24 mouse cellular contexts compared by ENCODE assay signal in the genomic region with DNA sequence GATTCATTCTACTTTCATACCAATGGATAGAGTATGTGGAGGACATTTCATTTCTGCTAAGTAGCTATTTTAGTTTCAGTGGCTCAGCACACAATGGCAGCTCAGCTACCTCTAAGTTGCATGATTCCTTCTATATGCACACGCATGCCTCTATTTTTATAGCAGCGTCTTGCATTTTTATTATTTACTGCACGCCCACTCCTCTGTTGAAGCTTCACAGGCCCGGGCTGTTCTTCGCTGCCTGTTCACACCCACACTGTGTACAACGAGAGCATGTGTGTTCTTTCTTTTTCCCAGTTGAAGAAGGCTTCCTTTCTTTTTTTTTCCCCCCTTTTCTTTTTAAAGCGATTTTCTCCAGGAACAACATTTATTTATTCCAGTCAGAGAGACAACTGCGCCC.
DNase-seq lines count a peak whose midpoint lies in the region; ATAC-seq lines count a peak whose summit lies in the region.
"Had no signal": no experiment of that assay in that cellular context is flagged by ENCODE, and none has a peak within 500 bp of the region (broad histone marks: within the 10 kb centered on the region; RNA-seq: fewer than 3 reads in every experiment).

No protein-coding gene starts in this region.

- no peak overlapping the region for H3K27ac ChIP-seq in forebrain, embryonic 12.5 days
- H3K27ac ChIP-seq: embryonic facial prominence, embryonic 12.5 days; forebrain, embryonic 15.5 days; gastrocnemius, adult 2 months; heart, embryonic 13.5 days; hindbrain, embryonic 15.5 days; kidney, embryonic 15.5 days; limb, embryonic 15.5 days; liver, embryonic 15.5 days; macrophage; stomach, embryonic 15.5 days had no signal

- peak; percentile 55 for DNase-seq in right cerebral cortex, adult 18-20 months
- DNase-seq in right cerebral cortex, postnatal 4 days = no peak
- peak; percentile 64 for DNase-seq in layer of hippocampus, adult 9-11 months
- peak; percentile 26 to 44 for DNase-seq in right cerebral cortex, adult 2 months (ENCODE audit: low spot score in 2 of 2)
- no peak for DNase-seq in urinary bladder, postnatal 10 days (ENCODE audit: low spot score)
- DNase-seq: adrenal gland, adult 2 months; cerebellum, postnatal 10 days; gastrocnemius, adult 2 months; heart, postnatal 4 days; kidney, postnatal 4 days; retina, postnatal 1 day had no signal

- H3K4me2 ChIP-seq in forebrain, embryonic 12.5 days = no peak overlapping the region
- H3K4me2 ChIP-seq: embryonic facial prominence, embryonic 12.5 days; forebrain, embryonic 15.5 days; heart, embryonic 13.5 days; hindbrain, embryonic 15.5 days; kidney, embryonic 15.5 days; limb, embryonic 15.5 days; liver, embryonic 15.5 days; midbrain, embryonic 11.5 days; stomach, embryonic 15.5 days had no signal

- no peak overlapping the region for H3K4me3 ChIP-seq in forebrain, embryonic 12.5 days (replicated peaks)
- H3K4me3 ChIP-seq: embryonic facial prominence, embryonic 12.5 days; erythroblast, embryonic 14.5 days; forebrain, embryonic 15.5 days; gastrocnemius, adult 2 months; heart, embryonic 13.5 days; hindbrain, embryonic 15.5 days; kidney, embryonic 15.5 days; limb, embryonic 15.5 days; liver, embryonic 15.5 days; stomach, embryonic 15.5 days had no signal

- H3K27me3 ChIP-seq in forebrain, embryonic 12.5 days = no peaks in the 10 kb centered on the region
- H3K27me3 ChIP-seq: embryonic facial prominence, embryonic 12.5 days; forebrain, embryonic 15.5 days; heart, embryonic 13.5 days; hindbrain, embryonic 15.5 days; kidney, embryonic 15.5 days; limb, embryonic 15.5 days; liver, embryonic 15.5 days; stomach, embryonic 15.5 days had no signal

- H3K9me3 ChIP-seq in forebrain, embryonic 12.5 days = no peaks in the 10 kb centered on the region
- H3K9me3 ChIP-seq: embryonic facial prominence, embryonic 12.5 days; forebrain, embryonic 15.5 days; heart, embryonic 13.5 days; hindbrain, embryonic 15.5 days; kidney, embryonic 15.5 days; limb, embryonic 15.5 days; liver, embryonic 15.5 days; stomach, embryonic 15.5 days had no signal

- no peak overlapping the region for H3K9ac ChIP-seq in forebrain, embryonic 12.5 days
- H3K9ac ChIP-seq: embryonic facial prominence, embryonic 12.5 days; forebrain, embryonic 15.5 days; heart, embryonic 13.5 days; hindbrain, embryonic 15.5 days; kidney, embryonic 15.5 days; limb, embryonic 15.5 days; liver, embryonic 15.5 days; stomach, embryonic 15.5 days had no signal

- ATAC-seq in forebrain, embryonic 12.5 days (ENCODE audit: low FRiP score) = no peak
- ATAC-seq in activated CD4-positive, CD25-positive, alpha-beta regulatory T cell, adult 4 months = no peak
- ATAC-seq: forebrain, embryonic 15.5 days had no signal

- no peaks in the 10 kb centered on the region for H3K4me1 ChIP-seq in forebrain, embryonic 12.5 days
- H3K4me1 ChIP-seq: forebrain, embryonic 15.5 days; heart, embryonic 13.5 days; hindbrain, embryonic 15.5 days; kidney, embryonic 15.5 days; limb, embryonic 15.5 days; liver, embryonic 15.5 days; stomach, embryonic 15.5 days had no signal

- no peaks in the 10 kb centered on the region for H3K36me3 ChIP-seq in forebrain, embryonic 12.5 days (replicated peaks)
- H3K36me3 ChIP-seq: embryonic facial prominence, embryonic 12.5 days; forebrain, embryonic 15.5 days; heart, embryonic 13.5 days; hindbrain, embryonic 15.5 days; kidney, embryonic 15.5 days; limb, embryonic 15.5 days; liver, embryonic 15.5 days; stomach, embryonic 15.5 days had no signal

- WGBS in forebrain, embryonic 12.5 days = 92% methylated on average over 8 of the region's 8 CpGs

Comparison
In these comparisons a context has a peak if more than half of its experiments do, and no peak if none do; other contexts are left out.
1. DNase-seq: peak in right cerebral cortex, adult 18-20 months (single experiment), layer of hippocampus, adult 9-11 months (single experiment) and right cerebral cortex, adult 2 months (2 of 2); none in right cerebral cortex, postnatal 4 days (single experiment) and urinary bladder, postnatal 10 days (single experiment).